Mouse (Mus musculus) ES-E14 (cell line): ENCODE data around the gene Cenpp.

Experiments used
- CHD2 ChIP-seq: IDR thresholded peaks from 2 replicates; pipeline ENCODE4 v1.6.1; 2014; ENCODE audit warnings: mild to moderate bottlenecking, low read depth, low read length, inconsistent platforms
- HCFC1 ChIP-seq: IDR thresholded peaks from 2 replicates; pipeline ENCODE4 v1.6.1; 2012; ENCODE audit warnings: low read length, inconsistent platforms, borderline replicate concordance; ENCODE audit not compliant: insufficient read depth
- MAFK ChIP-seq: IDR thresholded peaks from 2 replicates; pipeline ENCODE4 v1.6.1; 2014; ENCODE audit warnings: mild to moderate bottlenecking, low read depth, low read length, inconsistent platforms; ENCODE audit not compliant: insufficient read depth
- ZC3H11A ChIP-seq: IDR thresholded peaks from 2 replicates; pipeline ENCODE4 v1.6.1; 2012; ENCODE audit warnings: low read depth, mild to moderate bottlenecking, inconsistent platforms, low read length, borderline replicate concordance
- ZNF384 ChIP-seq: IDR thresholded peaks from 2 replicates; pipeline ENCODE4 v1.6.1; 2012; ENCODE audit warnings: low read depth, low read length, inconsistent platforms

DNA sequence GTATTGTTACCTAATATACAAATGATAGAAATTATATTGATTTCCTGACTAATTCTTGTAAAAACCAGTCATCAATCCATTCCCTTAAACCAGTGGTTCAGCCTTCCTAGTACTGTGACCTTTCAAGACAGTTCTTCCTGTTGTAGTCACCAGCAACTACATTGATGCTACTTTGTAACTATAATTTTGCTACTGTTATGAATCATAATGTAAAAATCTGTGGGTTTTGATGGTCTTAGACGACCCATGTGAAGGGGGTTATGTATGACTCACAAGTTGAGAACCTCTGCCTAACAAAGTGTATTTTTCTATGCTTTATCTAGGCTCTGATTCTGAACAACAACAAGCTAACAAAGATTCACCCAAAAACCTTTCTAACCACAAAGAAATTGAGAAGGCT, 95.7 kb downstream of the Cenpp start:
- no peak for TF ChIP-seq ZC3H11A
- TF ChIP-seq CHD2, result no peak
- no peak for TF ChIP-seq HCFC1
- TF ChIP-seq ZNF384, result no peak
- no peak for TF ChIP-seq MAFK
